Mouse (Mus musculus) cerebellum, postnatal 4 days (tissue): ENCODE results near the gene F3.
A peak's percentile ranks its signal among the peaks of the same experiment; 100 is the strongest.

Experiments used
- DNase-seq, 2 experiments: peaks; one replicate each; pipeline ENCODE4 v3.0.0; 2022; ENCODE audit warnings: low spot score in 2 of 2, mixed read lengths in 1 of 2

The F3 gene

DNA sequence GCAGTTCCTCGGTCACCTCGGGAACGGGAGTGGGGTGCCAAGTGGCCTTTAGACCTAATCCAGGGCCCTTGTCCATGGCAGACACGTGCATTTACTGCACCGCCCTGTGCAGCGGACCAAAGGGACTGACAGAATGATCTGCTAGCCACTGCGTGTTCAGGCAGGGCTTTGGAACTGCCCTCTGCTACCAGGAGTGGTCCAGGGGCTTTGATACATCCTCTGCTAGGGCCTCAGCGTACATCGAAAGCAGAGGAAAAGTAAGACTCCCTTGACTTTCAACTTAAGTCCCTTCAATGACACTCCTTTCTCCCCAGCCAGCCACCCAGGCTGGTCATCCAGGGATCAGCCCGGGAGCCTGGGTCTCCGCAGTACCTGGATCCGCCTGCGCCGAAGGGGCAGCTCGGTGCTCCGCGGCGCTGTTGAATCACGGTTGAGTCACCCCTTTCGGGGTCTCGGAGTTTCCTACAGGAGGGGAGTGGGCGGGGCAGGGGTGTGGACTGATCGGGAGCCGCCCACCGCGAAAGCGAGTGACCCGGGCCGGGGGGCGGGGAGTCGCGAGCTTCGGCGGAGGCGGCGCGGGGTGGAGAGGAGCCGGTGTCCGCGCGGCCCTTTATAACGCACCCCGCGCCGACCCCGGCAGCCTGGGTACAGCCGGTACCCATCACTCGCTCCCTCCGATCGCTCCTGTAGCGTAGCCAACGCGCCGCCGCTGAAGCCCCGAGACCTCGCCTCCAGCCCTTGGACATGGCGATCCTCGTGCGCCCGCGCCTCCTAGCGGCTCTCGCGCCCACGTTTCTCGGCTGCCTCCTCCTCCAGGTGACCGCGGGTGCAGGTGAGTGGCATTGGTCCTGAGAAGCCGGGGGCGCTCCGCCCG lies at the start of gene F3:
TSS of gene F3 (plus strand) at position 567 of the 874 bp plus-strand sequence.
- peak; percentile 75 to 79 for DNase-seq

DNA sequence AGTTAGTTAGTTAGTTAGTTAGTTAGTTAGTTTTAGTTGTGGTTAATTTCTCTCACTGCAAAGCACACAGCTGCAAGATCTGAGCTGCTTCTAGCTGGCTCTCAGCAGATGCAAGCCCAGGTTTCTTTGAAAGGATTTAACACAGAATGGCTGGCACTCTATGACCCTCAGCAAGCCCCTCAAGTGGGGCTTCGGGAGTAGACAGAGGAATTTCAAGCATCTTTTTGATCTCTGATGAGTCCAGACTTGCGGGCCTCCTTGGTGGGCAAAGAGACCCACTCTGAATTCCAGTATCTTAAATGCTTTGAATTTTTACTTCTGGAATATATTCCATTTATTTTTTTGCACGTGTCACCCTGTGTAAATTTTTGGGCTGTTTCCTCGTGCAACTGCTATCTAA lies 44.4 kb upstream of the F3 start:
- DNase-seq = no peak

DNA sequence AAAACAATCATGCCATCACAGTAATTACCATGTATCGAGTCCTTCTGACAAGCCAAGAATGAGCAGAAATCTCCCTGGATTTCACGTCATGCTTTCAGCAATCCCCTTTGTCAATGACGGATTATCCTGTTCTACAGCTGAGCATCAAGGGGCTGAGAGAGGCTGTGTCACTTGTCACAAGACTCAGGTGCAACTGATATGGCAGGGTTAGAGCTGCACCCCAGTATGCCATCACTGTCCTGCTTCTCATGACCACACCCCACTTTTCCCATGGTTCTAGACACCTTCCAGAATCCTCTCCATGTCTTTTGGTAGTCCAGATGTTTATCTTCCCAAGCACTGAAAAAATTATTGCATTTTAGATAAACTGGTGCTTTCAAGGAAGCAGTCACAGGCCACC lies 43.9 kb upstream of the F3 start:
- no peak for DNase-seq

DNA sequence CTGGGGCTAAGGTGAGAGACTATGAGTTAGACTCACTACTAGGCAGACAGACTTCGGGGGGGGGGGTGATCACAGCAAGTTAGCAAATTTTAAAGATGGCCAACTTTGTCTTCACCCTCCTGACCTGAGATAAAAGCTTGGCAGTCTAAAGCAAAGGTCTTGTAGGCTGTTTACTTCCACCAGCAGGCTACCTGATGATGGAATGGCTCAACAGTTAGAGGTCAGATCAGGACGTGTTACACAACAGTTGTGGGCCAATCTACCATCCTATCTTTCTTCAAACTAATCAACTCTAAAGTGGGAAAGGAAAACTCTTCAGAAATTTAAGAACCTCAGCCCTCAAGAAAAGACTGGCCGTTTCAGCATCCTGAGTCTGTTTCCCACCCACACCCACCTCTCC lies 43.1 kb upstream of the F3 start:
- no peak for DNase-seq

DNA sequence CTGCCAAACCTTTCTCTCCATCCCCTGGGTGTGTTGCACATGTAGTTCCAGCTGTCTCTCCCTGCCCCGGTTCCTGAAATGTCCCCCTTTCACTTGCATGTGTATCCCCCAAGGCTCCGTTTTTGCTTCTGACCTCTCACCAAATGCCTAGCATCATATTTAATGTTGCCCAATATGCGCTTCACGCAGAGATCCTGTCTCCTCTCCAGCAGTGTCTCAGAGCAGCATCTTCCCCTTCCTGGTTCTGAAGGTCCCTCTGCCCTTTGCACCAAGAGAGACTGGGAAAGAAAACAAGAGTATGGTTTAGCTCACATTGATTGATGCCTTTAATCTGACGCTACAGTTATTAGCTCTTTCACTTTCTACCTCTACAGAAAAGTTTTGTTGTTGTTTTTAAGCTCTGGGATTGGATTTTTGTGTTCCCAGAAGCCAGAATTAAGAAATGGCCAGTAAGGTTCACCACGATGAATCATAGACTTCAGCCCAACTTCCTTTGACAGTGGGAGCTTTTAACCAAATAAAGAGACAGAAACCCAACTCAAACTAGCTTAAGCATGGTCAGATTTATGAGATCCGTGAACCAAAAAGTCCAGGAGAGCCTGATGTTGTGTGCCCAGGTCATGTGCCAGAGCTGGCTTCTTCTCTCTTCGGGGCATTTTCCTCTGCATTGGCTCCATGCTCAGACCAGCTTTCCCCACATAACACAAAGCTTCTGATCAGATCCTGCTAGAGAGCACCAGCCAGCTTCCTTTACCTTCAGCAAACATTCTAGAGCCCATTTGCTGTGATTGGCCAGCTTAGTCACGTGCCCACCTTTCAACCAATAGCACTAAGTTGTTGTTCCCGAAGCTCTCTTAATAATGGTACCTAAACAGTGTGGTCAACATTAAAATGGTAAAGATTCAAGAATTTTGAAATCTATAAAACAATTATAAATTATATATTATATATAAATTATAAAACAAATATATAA lies 40.6 kb upstream of the F3 start:
- DNase-seq = no peak

DNA sequence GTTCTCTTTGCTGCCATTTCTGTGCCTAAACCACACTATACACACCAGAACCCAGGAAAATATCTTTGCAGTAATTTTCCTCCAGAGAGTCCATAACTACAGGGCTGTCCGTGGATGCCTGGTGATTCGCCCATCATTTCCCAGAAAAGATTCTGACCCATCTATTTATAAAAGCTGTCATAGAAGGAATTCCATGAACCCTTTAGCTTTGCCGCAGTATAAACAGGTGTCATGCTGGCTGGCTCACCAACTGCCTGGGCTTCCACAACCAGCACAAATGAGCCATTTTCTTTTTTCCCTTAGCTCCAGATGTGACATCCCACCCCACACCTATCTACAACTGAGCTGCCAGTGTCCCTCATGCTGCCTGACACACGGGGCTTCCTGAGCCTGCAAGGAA lies 38.8 kb upstream of the F3 start:
- DNase-seq = no peak

DNA sequence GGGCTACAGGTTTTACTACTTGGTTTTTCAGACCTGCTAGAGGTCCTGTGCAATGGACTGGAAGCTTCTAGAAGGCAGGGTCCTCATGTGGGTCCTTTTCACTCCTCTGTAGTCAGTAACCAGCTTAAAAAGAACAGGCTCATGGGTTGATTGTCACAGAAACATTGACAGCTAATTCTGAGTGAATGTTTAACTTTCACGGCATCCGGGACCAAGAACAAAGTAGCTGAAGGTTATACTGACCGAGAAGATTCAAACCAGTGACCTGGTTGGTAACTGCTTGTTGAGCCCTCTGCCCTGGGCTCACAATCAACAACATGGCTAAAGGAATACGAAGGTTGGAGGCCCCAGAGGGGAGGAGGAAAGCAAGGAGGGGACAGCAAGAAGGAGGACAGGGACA lies 38.4 kb upstream of the F3 start:
- no peak for DNase-seq

DNA sequence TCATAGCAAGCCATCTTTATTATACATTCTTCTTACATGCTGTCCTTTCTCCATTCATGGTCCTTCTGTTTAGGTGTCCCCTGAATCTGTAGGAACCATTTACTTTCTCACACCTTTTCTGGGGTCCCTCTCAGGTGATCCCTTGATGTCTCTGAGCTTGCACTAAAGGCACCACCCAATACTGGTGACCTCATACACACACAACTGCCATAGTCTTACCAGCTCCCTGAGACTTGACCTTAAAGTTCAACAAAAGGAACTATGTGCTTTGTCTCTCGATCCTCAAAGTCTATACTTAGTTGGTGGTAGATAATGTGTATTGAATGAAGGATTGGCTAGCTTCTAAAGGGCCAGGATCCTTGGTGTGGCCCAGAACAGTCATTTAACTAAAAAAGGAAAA lies 37.4 kb upstream of the F3 start:
- DNase-seq = no peak

DNA sequence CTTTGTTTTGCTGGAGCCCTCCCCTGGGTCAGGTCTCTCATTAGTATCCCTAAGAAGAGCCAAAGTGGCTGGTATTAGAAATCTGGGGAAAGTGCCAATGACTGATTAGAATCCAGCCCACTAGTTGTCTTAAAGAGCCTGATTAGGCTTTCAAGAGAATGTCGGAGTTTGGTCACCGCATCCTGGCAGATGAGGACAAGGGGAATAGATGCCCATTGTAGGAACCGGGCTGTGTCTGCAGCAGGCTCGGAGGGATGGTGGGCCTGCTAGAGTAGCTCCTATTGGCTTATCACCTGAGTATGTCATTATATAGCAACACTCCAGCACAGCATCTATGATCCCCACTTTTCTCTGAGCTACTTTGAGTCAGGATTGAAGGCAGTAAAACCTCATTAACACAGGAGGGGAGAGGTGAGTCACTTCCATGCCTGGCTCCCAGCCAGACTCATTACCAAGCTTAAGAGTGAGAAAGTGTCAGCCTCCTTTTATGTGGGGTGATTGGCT lies 36.9 kb upstream of the F3 start:
- no peak for DNase-seq

DNA sequence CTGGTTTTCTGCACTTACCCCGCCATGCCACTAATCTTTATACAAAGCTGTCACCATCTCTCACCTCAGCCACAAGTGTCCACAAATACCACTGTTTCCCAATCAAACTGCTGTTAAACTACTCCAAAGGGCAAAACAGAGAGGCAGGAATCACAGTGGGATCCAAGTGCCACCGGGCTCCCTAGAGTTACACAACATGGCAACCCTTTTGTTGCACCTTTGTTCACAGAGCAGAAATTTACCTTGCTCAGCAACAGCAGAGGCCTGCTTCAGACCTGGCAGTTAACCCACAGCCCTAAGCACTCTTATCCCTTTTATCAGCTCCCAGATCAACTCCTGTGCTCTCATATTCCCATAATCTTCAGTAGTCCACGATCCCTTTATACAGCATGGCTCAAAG lies 35.6 kb upstream of the F3 start:
- no peak for DNase-seq

DNA sequence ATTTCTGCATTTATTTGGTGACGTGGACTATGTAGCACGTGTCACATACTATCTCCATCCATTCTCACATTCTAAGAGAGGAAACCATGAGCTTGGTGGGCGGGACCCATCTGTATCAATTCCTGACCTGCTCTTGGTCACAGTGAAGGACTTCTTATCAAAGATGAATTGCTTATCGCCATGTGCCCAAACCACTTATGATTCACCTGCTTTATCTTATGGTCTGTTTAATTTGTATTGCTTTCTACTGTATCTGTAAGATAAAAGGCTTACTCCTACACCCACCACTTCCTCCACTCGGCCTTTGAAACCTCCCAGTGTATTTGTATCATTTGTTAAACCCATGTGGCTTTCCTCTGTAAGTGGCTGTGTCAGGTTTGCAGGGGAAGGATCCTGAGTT lies 34.3 kb upstream of the F3 start:
- no peak for DNase-seq

DNA sequence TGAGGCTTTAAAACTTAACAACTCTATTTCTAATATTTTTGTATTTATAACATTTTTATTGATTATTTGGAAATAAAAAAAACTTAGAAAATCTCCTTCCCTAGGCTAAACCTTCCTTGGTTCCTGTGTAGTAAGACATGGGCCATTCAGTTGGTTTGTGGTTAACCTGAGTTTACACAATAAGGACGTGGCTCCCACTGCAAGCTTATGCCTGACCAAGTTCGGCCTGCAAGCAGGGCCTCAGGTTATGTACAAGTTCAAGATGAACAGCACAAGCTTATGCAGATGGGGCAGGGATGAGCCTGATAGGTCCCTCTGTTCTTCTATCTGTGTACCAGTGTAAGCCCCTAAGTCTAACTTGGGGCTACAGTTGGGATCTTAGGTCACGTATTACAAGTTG lies 33.6 kb upstream of the F3 start:
- DNase-seq = no peak

DNA sequence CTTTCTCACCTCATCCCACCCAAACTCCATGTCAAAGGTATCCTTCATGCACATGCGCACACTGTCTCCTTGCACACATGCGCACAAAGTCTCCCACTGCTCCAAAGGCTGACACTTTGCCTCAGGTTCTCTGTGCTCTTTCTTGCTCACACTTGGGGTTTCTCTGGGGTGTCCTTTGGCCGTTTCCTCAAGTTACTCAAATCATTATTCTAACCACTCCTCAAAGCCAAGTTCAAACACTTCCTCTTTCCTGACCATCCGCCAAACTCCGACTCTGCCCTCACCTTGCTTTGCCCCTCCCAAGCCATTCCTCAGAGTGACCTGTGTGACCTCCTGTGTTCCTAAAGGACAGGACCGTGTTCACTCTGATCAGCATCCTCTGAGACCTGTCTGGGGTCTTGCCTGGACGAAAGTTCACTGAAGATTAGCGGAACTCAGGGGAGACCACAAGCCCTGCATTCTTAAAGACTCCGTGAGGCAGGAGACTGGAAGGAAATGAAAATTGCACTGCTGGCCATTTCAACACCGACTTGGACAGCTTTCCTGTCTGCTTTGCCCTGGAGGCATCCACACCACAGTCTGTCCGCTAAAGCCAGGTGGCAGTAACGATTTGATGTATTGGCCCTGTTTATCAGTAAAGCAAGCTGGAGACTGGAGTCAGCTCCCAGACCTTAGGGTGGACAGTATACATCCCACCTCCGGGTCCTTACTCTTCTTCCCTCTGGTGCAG lies 30.2 kb upstream of the F3 start:
- DNase-seq = no peak

DNA sequence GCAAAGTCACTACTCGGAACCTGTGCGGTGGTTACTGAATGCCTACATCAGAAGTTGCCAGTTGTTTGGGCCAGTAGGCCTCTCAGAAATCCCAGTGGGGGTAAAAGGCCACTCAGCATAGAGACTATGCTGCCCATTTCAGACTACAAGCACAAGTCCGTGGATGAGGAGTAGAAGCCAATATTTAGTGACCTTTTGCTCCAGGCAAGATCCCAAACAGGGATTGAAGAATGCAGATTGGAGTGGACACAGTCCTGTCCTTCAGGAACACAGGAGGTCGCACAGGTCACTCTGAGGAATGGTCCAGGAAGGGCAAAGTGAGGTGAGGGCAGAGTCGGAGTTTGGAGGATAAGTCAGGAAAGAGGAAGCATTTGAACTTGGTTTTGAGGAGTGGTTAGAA lies 29.6 kb upstream of the F3 start:
- DNase-seq = no peak

DNA sequence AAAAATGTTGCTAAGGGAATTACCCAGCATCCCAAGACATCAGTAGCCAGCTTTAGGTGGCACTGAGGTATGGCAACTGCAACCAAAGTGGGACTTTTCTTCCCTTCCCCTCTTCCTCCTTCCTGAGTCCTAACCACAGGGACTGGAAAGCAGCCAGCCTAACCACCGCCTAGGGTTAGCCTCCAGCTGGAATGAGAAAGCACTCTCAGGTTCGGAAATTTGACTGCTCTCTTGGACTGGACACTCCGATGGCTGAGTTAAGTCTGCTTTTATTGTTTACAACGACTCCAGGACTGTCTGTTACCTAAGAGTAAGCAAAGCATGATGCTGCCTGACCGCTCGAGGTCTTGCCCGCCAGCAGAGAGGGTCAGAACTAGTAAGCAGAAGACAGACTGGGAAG lies 26.2 kb upstream of the F3 start:
- no peak for DNase-seq

DNA sequence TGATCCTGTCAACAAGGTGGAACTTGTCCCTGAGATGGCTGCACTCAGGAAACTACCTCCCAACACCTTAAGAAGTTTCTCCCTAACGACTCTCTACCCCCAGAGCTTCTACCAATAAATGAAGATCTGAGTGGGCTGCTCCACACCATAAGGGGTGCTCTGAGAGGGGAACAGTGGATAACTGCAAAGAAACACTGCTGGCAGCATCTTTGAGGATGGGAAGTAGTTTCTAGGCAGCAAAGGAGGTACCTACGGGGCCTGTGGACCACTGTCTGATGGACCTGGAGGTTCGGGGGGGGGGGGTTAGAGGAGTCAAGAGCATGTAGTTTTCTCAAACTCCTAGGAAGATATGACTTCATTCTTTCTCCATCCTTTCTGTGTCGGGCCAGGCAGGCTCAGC lies 23.9 kb upstream of the F3 start:
- DNase-seq = no peak

DNA sequence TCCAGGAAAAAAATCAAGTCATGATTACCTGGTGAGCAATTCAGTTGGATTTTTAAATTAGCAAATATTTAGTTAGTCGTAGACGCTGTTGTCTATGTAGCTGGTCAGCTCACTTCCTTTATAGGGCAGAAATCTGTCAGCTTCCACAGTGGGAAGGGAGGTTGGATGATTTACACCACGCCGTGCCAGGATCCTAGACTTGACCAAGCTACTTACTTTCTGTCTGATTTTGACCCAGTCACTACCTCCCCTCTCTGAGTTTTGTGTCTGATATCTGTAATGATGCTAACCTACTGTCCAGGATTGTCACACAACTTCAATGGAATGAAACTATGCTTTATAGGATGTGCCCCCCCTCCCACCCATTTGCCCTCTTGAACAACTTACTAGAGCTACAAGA lies 23.5 kb upstream of the F3 start:
- no peak for DNase-seq

DNA sequence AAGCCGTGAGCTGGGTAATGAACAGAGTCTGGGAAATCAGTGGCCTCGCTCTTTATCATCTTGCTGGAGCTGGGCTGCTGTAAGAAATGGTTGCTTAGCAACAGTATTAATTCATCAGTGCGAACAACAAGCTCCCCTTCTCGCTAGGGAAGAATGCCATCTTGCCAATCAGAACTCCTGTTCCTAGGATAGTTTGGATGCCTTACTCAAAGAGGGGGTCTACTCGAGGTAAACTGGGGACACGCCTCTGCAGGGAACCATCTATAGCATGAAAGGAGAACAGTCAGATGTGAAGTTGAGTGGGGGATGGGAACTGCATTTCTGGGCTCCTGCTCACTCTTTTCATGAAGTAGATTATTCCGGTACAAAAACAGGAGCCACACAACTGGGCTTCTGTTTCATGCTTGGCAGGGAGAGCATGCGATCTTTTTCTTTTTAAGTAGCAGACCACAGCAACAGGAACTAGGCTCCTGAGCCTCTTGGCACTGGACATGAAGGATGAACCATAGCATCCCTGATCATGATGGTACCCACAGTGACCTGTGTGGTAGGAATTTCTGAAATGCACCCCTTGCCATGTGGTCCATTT lies 22.9 kb upstream of the F3 start:
- DNase-seq = peak in 1 of 2 experiments; percentile 31

DNA sequence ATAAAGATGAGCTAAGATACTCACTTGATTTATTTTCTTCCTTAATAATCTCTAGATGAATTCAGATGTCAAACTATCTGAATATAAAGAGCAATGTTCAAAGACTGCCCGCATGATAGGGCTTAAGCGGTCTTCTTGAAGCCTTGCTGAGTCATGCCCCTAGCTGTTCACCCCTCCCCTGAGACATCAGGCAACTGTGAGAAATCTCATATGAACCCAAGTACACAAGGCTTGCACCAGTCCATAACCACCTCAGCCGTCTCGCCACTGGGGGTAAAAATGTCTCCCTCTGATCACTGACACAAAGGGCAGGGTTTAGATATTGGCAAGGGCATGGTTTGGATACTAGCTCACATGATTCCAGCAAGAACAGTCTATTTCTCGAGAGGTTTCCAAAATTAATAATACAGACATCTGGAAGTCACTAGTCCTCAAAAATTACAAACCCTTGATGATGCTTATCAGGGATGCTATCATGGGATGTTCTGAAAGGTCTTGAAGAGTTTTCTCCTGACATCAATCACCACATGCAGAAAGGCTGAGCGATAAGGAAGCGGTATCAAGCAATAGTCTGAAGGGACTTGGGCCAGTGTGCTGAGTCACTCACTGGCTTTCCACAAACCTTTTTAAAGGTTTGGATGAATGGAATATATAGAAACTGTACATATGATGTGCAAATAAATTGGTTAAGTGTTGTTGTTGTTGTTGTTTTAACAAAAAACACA lies 20.0 kb upstream of the F3 start:
- DNase-seq = no peak

DNA sequence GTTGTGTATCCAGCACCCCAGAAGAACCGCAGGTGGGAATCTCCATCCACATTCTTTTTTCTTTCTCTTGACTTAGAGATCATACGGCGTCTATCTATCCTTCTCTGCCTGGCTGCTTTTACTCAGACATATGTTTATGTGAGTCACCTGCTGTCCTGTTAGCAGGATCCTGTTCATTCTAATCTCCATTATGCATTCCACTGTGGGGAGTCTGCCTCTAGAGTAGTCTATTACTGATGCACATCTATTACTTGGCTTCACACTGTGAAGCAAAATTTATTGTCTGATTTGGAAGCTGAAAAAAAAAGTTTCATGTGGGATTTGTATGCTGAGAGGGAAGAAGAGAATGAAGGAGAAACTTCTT lies 19.5 kb upstream of the F3 start:
- DNase-seq = no peak

DNA sequence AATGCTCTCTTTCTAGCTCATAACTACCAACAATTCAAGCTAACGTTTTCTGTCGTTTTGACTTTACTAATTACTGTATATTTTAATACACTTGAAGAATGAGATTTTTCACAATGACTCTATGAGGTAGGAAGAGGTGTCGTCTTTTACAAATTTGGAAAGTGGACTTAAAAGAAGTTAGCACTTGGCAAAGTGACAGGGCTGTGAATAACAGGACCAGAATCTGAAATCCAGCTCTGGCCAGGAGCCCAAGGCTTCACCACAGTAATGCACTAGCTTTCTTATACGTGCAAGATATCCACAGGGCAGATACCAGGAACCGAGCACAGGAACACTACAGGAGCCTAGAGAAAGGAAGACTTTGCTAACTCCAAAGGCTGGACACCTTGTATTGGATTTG lies 17.2 kb upstream of the F3 start:
- no peak for DNase-seq
